Mouse (Mus musculus) small intestine, adult 2 months (tissue): ENCODE results near the gene Bdp1. TPM values are rescaled to one million over a fixed set of nuclear protein-coding genes. Genes with fewer than 3 reads are reported as not detected.

Source experiments
- H3K27ac ChIP-seq: fragments of 200-500 bp; 2 replicates; pipeline ENCODE4 v1.5.1; 2012; ENCODE audit warnings: low read depth, low read length, control low read depth, inconsistent platforms; ENCODE audit not compliant: insufficient read depth
- H3K27me3 ChIP-seq: fragments of 200-500 bp; 2 replicates; pipeline ENCODE4 v1.6.1; 2012; ENCODE audit warnings: mild to moderate bottlenecking, moderate library complexity, low read length, inconsistent platforms; ENCODE audit not compliant: control insufficient read depth, insufficient read depth
- H3K36me3 ChIP-seq: fragments of 200-500 bp; 2 replicates; pipeline ENCODE4 v1.6.1; 2012; ENCODE audit warnings: mild to moderate bottlenecking, low read length, control low read depth, inconsistent platforms; ENCODE audit not compliant: control insufficient read depth, insufficient read depth
- H3K4me1 ChIP-seq: fragments of 200-500 bp; 2 replicates; pipeline ENCODE4 v1.6.1; 2012; ENCODE audit warnings: low read length, inconsistent platforms, mixed read lengths; ENCODE audit not compliant: control insufficient read depth, insufficient read depth, insufficient read length
- H3K4me3 ChIP-seq: fragments of 200-500 bp; 2 replicates; pipeline ENCODE4 v1.5.1; 2012; ENCODE audit warnings: low read depth, mild to moderate bottlenecking, control low read depth, inconsistent platforms, low read length, moderate library complexity
- CTCF ChIP-seq: fragments of 200-500 bp; IDR thresholded peaks from 2 replicates; pipeline ENCODE4 v1.5.1; 2012; ENCODE audit warnings: low read depth, mild to moderate bottlenecking, control low read depth, inconsistent platforms, low read length, moderate library complexity, mixed read lengths; ENCODE audit not compliant: insufficient replicate concordance, insufficient read length; ENCODE audit errors: extremely low read depth
- POLR2A ChIP-seq: fragments of 200-500 bp; IDR thresholded peaks from 2 replicates; pipeline ENCODE4 v1.6.1; 2012; ENCODE audit warnings: low read depth, mild to moderate bottlenecking, control low read depth, inconsistent platforms, low read length, moderate library complexity
- WGBS: fragments of 180-500 bp; shearing (Covaris S2); methylation state at CpG from one replicate; pipeline ENCODE4 v1.1.7; 2018; 5-methylcytosine and 5-hydroxymethylcytosine counted together
- polyA plus RNA-seq: library from polyadenylated mRNA; depleted of rRNA; stranded (reverse); fragments of >200 nt; gene quantifications from 2 replicates; pipeline ENCODE4 v1.2.3, GENCODE M21; 2012; rRNA removed

The Bdp1 gene
- 0.50 and 1.0 TPM in 2 replicates for polyA plus RNA-seq

- TF ChIP-seq CTCF (no peak), POLR2A (peak; percentile 67; the same call in 1 of the 2 replicates)
- peaks cover 2% of the 10 kb centered on the region for H3K36me3 ChIP-seq
- WGBS, result 2% methylated on average over 44 of the region's 44 CpGs
- H3K4me3 ChIP-seq, result peak within 1 kb of the TSS; percentile 99
- H3K27ac ChIP-seq, result peak within 1 kb of the TSS; percentile 59
- no peaks in the 10 kb centered on the region for H3K27me3 ChIP-seq
- peaks cover 6% of the 10 kb centered on the region; the same call in 1 of the 2 replicates for H3K4me1 ChIP-seq
These were observed at the start of gene Bdp1 for GRCm38 (mm10) chr13:100103748-100104254. Bdp1 (minus strand) TSS chr13:100104070.

GRCm38 (mm10) chr13:100152659-100153058, 48.8 kb upstream of the Bdp1 start:
- Histone ChIP-seq H3K4me3 (no peak overlapping the region), H3K27ac (no peak overlapping the region), H3K4me1 (no peaks in the 10 kb centered on the region), H3K27me3 (no peaks in the 10 kb centered on the region), H3K36me3 (peaks cover 40% of the 10 kb centered on the region)
- TF ChIP-seq CTCF, result no peak
- no peak for TF ChIP-seq POLR2A
- WGBS, result 62% methylated on average over 1 of the region's 1 CpGs

- no peaks in the 10 kb centered on the region for H3K4me1 ChIP-seq
- no peak for TF ChIP-seq CTCF
- TF ChIP-seq POLR2A, result no peak
- H3K27ac ChIP-seq, result no peak overlapping the region
- H3K4me3 ChIP-seq, result no peak overlapping the region
- H3K36me3 ChIP-seq, result peaks cover 43% of the 10 kb centered on the region
- 84% methylated on average over 8 of the region's 8 CpGs for WGBS
- H3K27me3 ChIP-seq, result no peaks in the 10 kb centered on the region
These were observed 37.9 kb upstream of the Bdp1 start for GRCm38 (mm10) chr13:100141646-100142314.

GRCm38 (mm10) chr13:100125258-100125643, 21.4 kb upstream of the Bdp1 start:
- Histone ChIP-seq H3K4me3 (peak overlapping the region; percentile 95), H3K4me1 (peaks cover 4% of the 10 kb centered on the region; the same call in 1 of the 2 replicates), H3K36me3 (peaks cover 22% of the 10 kb centered on the region), H3K27ac (no peak overlapping the region), H3K27me3 (no peaks in the 10 kb centered on the region)
- WGBS, result under 1% methylated on average over 10 of the region's 10 CpGs
- no peak for TF ChIP-seq POLR2A
- no peak for TF ChIP-seq CTCF

- TF ChIP-seq POLR2A, result peak; percentile 45; the same call in 1 of the 2 replicates
- no peak for TF ChIP-seq CTCF
- 3% methylated on average over 42 of the region's 42 CpGs for WGBS
These were observed 20.8 kb upstream of the Bdp1 start, which contains the start of gene Smn1 for GRCm38 (mm10) chr13:100124423-100125257. Smn1 (plus strand) TSS chr13:100124852.

GRCm38 (mm10) chr13:100123970-100124369, 20.1 kb upstream of the Bdp1 start:
- H3K4me3 ChIP-seq, result no peak overlapping the region
- H3K27me3 ChIP-seq, result no peaks in the 10 kb centered on the region
- no peak overlapping the region for H3K27ac ChIP-seq
- WGBS, result 84% methylated on average over 3 of the region's 3 CpGs
- TF ChIP-seq POLR2A, result no peak
- no peak for TF ChIP-seq CTCF
- H3K36me3 ChIP-seq, result peaks cover 19% of the 10 kb centered on the region
- peaks cover 4% of the 10 kb centered on the region; the same call in 1 of the 2 replicates for H3K4me1 ChIP-seq

More at GRCm38 (mm10) chr13:100124423-100125257, 20.8 kb upstream of the Bdp1 start, which contains the start of gene Smn1:
- H3K36me3 ChIP-seq, result peaks cover 22% of the 10 kb centered on the region
- peak within 1 kb of the TSS; percentile 95 for H3K4me3 ChIP-seq
- no peak within 1 kb of the TSS for H3K27ac ChIP-seq
- H3K27me3 ChIP-seq, result no peaks in the 10 kb centered on the region
- peaks cover 4% of the 10 kb centered on the region; the same call in 1 of the 2 replicates for H3K4me1 ChIP-seq
